In genomic region chr11:20205538-20205937, GRCm38 (mm10) we compare ENCODE assay signal across 20 mouse cellular contexts. TPM values are rescaled to one million over a fixed set of nuclear protein-coding genes. Genes with fewer than 3 reads are reported as not detected.
DNase-seq lines count a peak whose midpoint lies in the region; ATAC-seq and TF ChIP-seq lines count a peak whose summit lies in the region.
"Had no signal": no experiment of that assay in that cellular context is flagged by ENCODE, and none has a peak within 500 bp of the region (broad histone marks: within the 10 kb centered on the region; RNA-seq: fewer than 3 reads in every experiment).

No protein-coding gene starts in this region.

- peak; percentile 30 for DNase-seq in adrenal gland, postnatal 14 days
- DNase-seq in adrenal gland, postnatal 36 days, result no peak
- no peak for DNase-seq in liver, embryonic 11.5 days (ENCODE audit: low spot score)
- no peak for DNase-seq in left cerebral cortex, adult 2 months (ENCODE audit: extremely low spot score in 1 of 2, low spot score in 2 of 2)
- DNase-seq: cerebellum, adult 8-10 months; gastrocnemius, postnatal 14 days; kidney, postnatal 4 days; lung, embryonic 14.5 days; lung, postnatal 36 days; right cerebral cortex, postnatal 25 days; thymus, postnatal 25 days had no signal

- no peak overlapping the region for H3K4me3 ChIP-seq in heart, embryonic 16.5 days (ENCODE audit: low read length)
- H3K4me3 ChIP-seq in heart, embryonic 12.5 days, result no peak overlapping the region
- no peak overlapping the region for H3K4me3 ChIP-seq in liver, embryonic 16.5 days (ENCODE audit: low read depth, low read length)
- H3K4me3 ChIP-seq in liver, embryonic 11.5 days (ENCODE audit: low read depth, low read length), result no peak overlapping the region
- no peak overlapping the region for H3K4me3 ChIP-seq in left cerebral cortex, adult 2 months
- H3K4me3 ChIP-seq: forebrain, embryonic 12.5 days; kidney, embryonic 15.5 days; limb, embryonic 12.5 days had no signal

- no peak for ATAC-seq in heart, embryonic 16.5 days (replicated peaks; ENCODE audit: extremely low read depth, insufficient read depth, low FRiP score)
- no peak for ATAC-seq in heart, embryonic 12.5 days (ENCODE audit: insufficient number of reproducible peaks, low FRiP score)
- no peak for ATAC-seq in liver, embryonic 16.5 days (ENCODE audit: low read depth)
- no peak for ATAC-seq in liver, embryonic 11.5 days (replicated peaks; ENCODE audit: low FRiP score)
- ATAC-seq: CD4-positive, CD25-positive, alpha-beta regulatory T cell, adult 4 months had no signal

- H3K27ac ChIP-seq in heart, embryonic 16.5 days (ENCODE audit: low read length), result peak overlapping the region; percentile 52
- no peak overlapping the region for H3K27ac ChIP-seq in heart, embryonic 12.5 days (ENCODE audit: poor library complexity, severe bottlenecking)
- H3K27ac ChIP-seq in liver, embryonic 16.5 days (ENCODE audit: low read length), result no peak overlapping the region
- H3K27ac ChIP-seq in liver, embryonic 11.5 days (ENCODE audit: low read depth, low read length), result no peak overlapping the region
- H3K27ac ChIP-seq in left cerebral cortex, adult 2 months, result no peak overlapping the region
- H3K27ac ChIP-seq: kidney, embryonic 15.5 days; limb, embryonic 12.5 days had no signal

- no peak overlapping the region for H3K9ac ChIP-seq in heart, embryonic 16.5 days (ENCODE audit: low read length)
- H3K9ac ChIP-seq in heart, embryonic 12.5 days, result no peak overlapping the region
- H3K9ac ChIP-seq in liver, embryonic 16.5 days (ENCODE audit: low read depth, low read length), result no peak overlapping the region
- no peak overlapping the region for H3K9ac ChIP-seq in liver, embryonic 11.5 days (ENCODE audit: low read depth, low read length)
- H3K9ac ChIP-seq: forebrain, embryonic 12.5 days; kidney, embryonic 15.5 days; limb, embryonic 12.5 days; lung, embryonic 14.5 days had no signal

- no peak for TF ChIP-seq CTCF in left cerebral cortex, adult 2 months (IDR thresholded peaks at IDR 0.05)

- WGBS in heart, embryonic 16.5 days, result 59% methylated on average over 4 of the region's 4 CpGs
- WGBS in heart, embryonic 12.5 days, result 76% methylated on average over 4 of the region's 4 CpGs
- WGBS in liver, embryonic 16.5 days (ENCODE audit: insufficient replicate concordance), result 71% methylated on average over 4 of the region's 4 CpGs
- WGBS in liver, embryonic 11.5 days, result 82% methylated on average over 4 of the region's 4 CpGs

- intact Hi-C loops in left cerebral cortex, adult 2 months (cut with DNase I), result loop anchor here (10.0 kb wide), 3 partner anchors 281 to 429 kb away; partner anchors contain the start of gene Spred2

- no peak overlapping the region for H3K4me2 ChIP-seq in heart, embryonic 16.5 days (ENCODE audit: low read depth, low read length)
- no peak overlapping the region for H3K4me2 ChIP-seq in heart, embryonic 12.5 days
- H3K4me2 ChIP-seq in liver, embryonic 16.5 days (ENCODE audit: low read depth, low read length), result 0 out of 2 replicates have a peak overlapping the region, but pooled peaks have one; percentile 35
- H3K4me2 ChIP-seq in liver, embryonic 11.5 days, result no peak overlapping the region
- H3K4me2 ChIP-seq: forebrain, embryonic 12.5 days; heart, embryonic 11.5 days; kidney, embryonic 15.5 days; limb, embryonic 12.5 days; lung, embryonic 14.5 days; midbrain, embryonic 11.5 days had no signal

- H3K36me3 ChIP-seq in heart, embryonic 16.5 days (ENCODE audit: control insufficient read depth, insufficient read depth), result no peaks in the 10 kb centered on the region
- H3K36me3 ChIP-seq in heart, embryonic 12.5 days, result 0 out of 2 replicates have a peak, but pooled peaks cover 4% of the 10 kb centered on the region
- H3K36me3 ChIP-seq in liver, embryonic 16.5 days (ENCODE audit: control insufficient read depth, insufficient read depth), result no peaks in the 10 kb centered on the region
- H3K36me3 ChIP-seq in liver, embryonic 11.5 days (ENCODE audit: control insufficient read depth, insufficient read depth, low read length), result no peaks in the 10 kb centered on the region; the same call in 1 of the 2 replicates
- H3K36me3 ChIP-seq: forebrain, embryonic 12.5 days; limb, embryonic 12.5 days had no signal

- peaks cover 46% of the 10 kb centered on the region for H3K4me1 ChIP-seq in heart, embryonic 16.5 days (ENCODE audit: control insufficient read depth, insufficient read depth, low read length)
- peaks cover 51% of the 10 kb centered on the region for H3K4me1 ChIP-seq in heart, embryonic 12.5 days (replicated peaks)
- peaks cover 24% of the 10 kb centered on the region for H3K4me1 ChIP-seq in liver, embryonic 16.5 days (ENCODE audit: control insufficient read depth, low read depth, low read length)
- H3K4me1 ChIP-seq in liver, embryonic 11.5 days (replicated peaks; ENCODE audit: control insufficient read depth, insufficient read depth, low read length), result peaks cover 36% of the 10 kb centered on the region

- no peaks in the 10 kb centered on the region for H3K27me3 ChIP-seq in heart, embryonic 16.5 days (ENCODE audit: control insufficient read depth, insufficient read depth, low read length)
- H3K27me3 ChIP-seq in heart, embryonic 12.5 days (replicated peaks), result no peaks in the 10 kb centered on the region
- no peaks in the 10 kb centered on the region for H3K27me3 ChIP-seq in liver, embryonic 16.5 days (ENCODE audit: control insufficient read depth, insufficient read depth, low read depth, low read length)
- no peaks in the 10 kb centered on the region for H3K27me3 ChIP-seq in liver, embryonic 11.5 days (replicated peaks; ENCODE audit: control insufficient read depth, insufficient read depth, low read length)
- H3K27me3 ChIP-seq: forebrain, embryonic 12.5 days; kidney, embryonic 15.5 days; limb, embryonic 12.5 days had no signal

- H3K9me3 ChIP-seq in heart, embryonic 16.5 days (replicated peaks; ENCODE audit: control insufficient read depth, low read length), result no peaks in the 10 kb centered on the region
- H3K9me3 ChIP-seq in heart, embryonic 12.5 days (replicated peaks), result no peaks in the 10 kb centered on the region
- no peaks in the 10 kb centered on the region for H3K9me3 ChIP-seq in liver, embryonic 16.5 days (replicated peaks; ENCODE audit: control insufficient read depth, low read length)
- no peaks in the 10 kb centered on the region for H3K9me3 ChIP-seq in liver, embryonic 11.5 days (ENCODE audit: control insufficient read depth, low read length)
- H3K9me3 ChIP-seq: forebrain, embryonic 12.5 days; kidney, embryonic 15.5 days; limb, embryonic 12.5 days had no signal

RNA-seq across cellular contexts. Expression of gene Rab1a, which starts 4.3 kb away (rescaled TPM):
- total RNA-seq in adrenal gland, postnatal 14 days (2021), result 146 and 165 TPM in 2 replicates
- total RNA-seq in adrenal gland, postnatal 36 days (2021), result 100 to 1,000 TPM; 173 to 176 TPM
- 194 and 228 TPM in 2 replicates for polyA plus RNA-seq in heart, embryonic 16.5 days (2015; fragmentation: Nextera tagmentation; extraction: Ambion mirVana)
- polyA plus RNA-seq in heart, embryonic 12.5 days (2016; fragmentation: Nextera tagmentation; extraction: Ambion mirVana), result 233 and 237 TPM in 2 replicates
- 93.3 and 96.9 TPM in 2 replicates for polyA plus RNA-seq in liver, embryonic 16.5 days (2015; fragmentation: Nextera tagmentation; extraction: Ambion mirVana)
- polyA plus RNA-seq in liver, embryonic 11.5 days (2014; fragmentation: Nextera tagmentation; extraction: Ambion mirVana), result 180 and 186 TPM in 2 replicates
- total RNA-seq in left cerebral cortex, adult 2 months (2021), result 100 to 1,000 TPM; 183 to 193 TPM

RNA-seq across cellular contexts. Expression of gene Cep68, which starts 43.7 kb away (rescaled TPM):
- total RNA-seq in adrenal gland, postnatal 14 days (2021), result 31.1 and 32.2 TPM in 2 replicates
- 10 to 100 TPM; 18.6 to 24.1 TPM for total RNA-seq in adrenal gland, postnatal 36 days (2021)
- 30.7 and 31.8 TPM in 2 replicates for polyA plus RNA-seq in heart, embryonic 16.5 days (2015; fragmentation: Nextera tagmentation; extraction: Ambion mirVana)
- 36.1 and 39.5 TPM in 2 replicates for polyA plus RNA-seq in heart, embryonic 12.5 days (2016; fragmentation: Nextera tagmentation; extraction: Ambion mirVana)
- 6.8 and 7.4 TPM in 2 replicates for polyA plus RNA-seq in liver, embryonic 16.5 days (2015; fragmentation: Nextera tagmentation; extraction: Ambion mirVana)
- 25.8 and 27.4 TPM in 2 replicates for polyA plus RNA-seq in liver, embryonic 11.5 days (2014; fragmentation: Nextera tagmentation; extraction: Ambion mirVana)
- total RNA-seq in left cerebral cortex, adult 2 months (2021), result 10 to 100 TPM; 31.5 to 32.5 TPM
